ENCODE assay signal across 18 mouse cellular contexts in the genomic region with DNA sequence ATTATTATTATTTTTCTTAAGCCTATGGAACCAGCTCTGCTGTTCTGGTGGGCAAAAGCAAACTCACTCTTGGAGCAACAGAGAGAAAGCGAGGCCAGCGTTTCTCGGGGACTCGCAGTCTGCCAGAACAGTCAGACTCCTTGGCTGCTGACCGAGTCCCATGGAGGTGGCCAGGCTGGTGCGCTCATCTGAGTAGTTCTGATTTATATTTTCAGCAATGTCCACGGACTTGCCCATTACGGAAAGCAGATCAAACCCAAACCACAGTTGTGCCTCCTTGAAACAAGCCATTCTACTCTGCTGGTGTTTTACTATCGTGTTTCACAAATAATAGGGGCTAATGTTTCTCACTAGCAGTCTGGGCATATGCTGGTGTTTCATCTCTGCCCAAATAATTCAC.
DNase-seq lines count a peak whose midpoint lies in the region; ATAC-seq lines count a peak whose summit lies in the region.
"Had no signal": no experiment of that assay in that cellular context is flagged by ENCODE, and none has a peak within 500 bp of the region (broad histone marks: within the 10 kb centered on the region; RNA-seq: fewer than 3 reads in every experiment).

No protein-coding gene starts in this region.

- H3K9ac ChIP-seq in liver, embryonic 12.5 days, result no peak overlapping the region
- H3K9ac ChIP-seq: liver, postnatal 0 days had no signal

- H3K4me3 ChIP-seq in liver, embryonic 12.5 days, result no peak overlapping the region
- H3K4me3 ChIP-seq: heart, embryonic 10.5 days; megakaryocyte, embryonic 14.5 days had no signal

- 74% methylated on average over 9 of the region's 9 CpGs for WGBS in liver, embryonic 12.5 days (ENCODE audit: insufficient replicate concordance)

- no peak overlapping the region for H3K27ac ChIP-seq in liver, embryonic 12.5 days
- H3K27ac ChIP-seq: heart, embryonic 10.5 days had no signal

- H3K4me2 ChIP-seq in liver, embryonic 12.5 days, result no peak overlapping the region

- no peaks in the 10 kb centered on the region for H3K9me3 ChIP-seq in liver, embryonic 12.5 days (replicated peaks)
- H3K9me3 ChIP-seq: heart, embryonic 10.5 days had no signal

- ATAC-seq in liver, embryonic 12.5 days, result no peak
- ATAC-seq: liver, postnatal 0 days had no signal

- DNase-seq in gastrocnemius, adult 18-20 months (ENCODE audit: low spot score), result peak; percentile 46
- no peak for DNase-seq in gastrocnemius, postnatal 4 days (ENCODE audit: low spot score in 2 of 2)
- DNase-seq in brain, adult 2 months (ENCODE audit: low read depth, low spot score), result peak; percentile 61
- peak; percentile 55 for DNase-seq in cerebellum, adult 8-10 months
- DNase-seq in gastrocnemius, postnatal 25 days, result peak; percentile 29
- no peak for DNase-seq in left cerebral cortex, adult 18-20 months (ENCODE audit: low spot score in 2 of 2)
- DNase-seq in thymus, postnatal 25 days, result no peak
- DNase-seq: adrenal gland, postnatal 36 days; B cell, adult 2 months; heart, postnatal 4 days; kidney, adult 11 months; kidney, postnatal 4 days; liver, postnatal 0 days; thymus, adult 18-20 months had no signal

- H3K36me3 ChIP-seq in liver, embryonic 12.5 days, result no peaks in the 10 kb centered on the region
- H3K36me3 ChIP-seq: G1E; heart, embryonic 10.5 days had no signal

- H3K4me1 ChIP-seq in liver, embryonic 12.5 days, result no peaks in the 10 kb centered on the region
- H3K4me1 ChIP-seq: heart, embryonic 10.5 days; megakaryocyte, embryonic 14.5 days had no signal

- no peaks in the 10 kb centered on the region for H3K27me3 ChIP-seq in liver, embryonic 12.5 days (replicated peaks)

Comparison
In these comparisons a context has a peak if more than half of its experiments do, and no peak if none do; other contexts are left out.
1. DNase-seq: peak in gastrocnemius, adult 18-20 months (single experiment), brain, adult 2 months (single experiment), cerebellum, adult 8-10 months (single experiment) and gastrocnemius, postnatal 25 days (single experiment); none in gastrocnemius, postnatal 4 days (0 of 2), left cerebral cortex, adult 18-20 months (0 of 2) and thymus, postnatal 25 days (single experiment).